Comparison of ENCODE assay signal across 9 mouse cellular contexts in genomic region chr12:10514278-10514677, GRCm38 (mm10).
DNase-seq lines count a peak whose midpoint lies in the region; TF ChIP-seq lines count a peak whose summit lies in the region.
"Had no signal": no experiment of that assay in that cellular context is flagged by ENCODE, and none has a peak within 500 bp of the region (broad histone marks: within the 10 kb centered on the region; RNA-seq: fewer than 3 reads in every experiment).

No protein-coding gene starts in this region.

- H3K79me2 ChIP-seq in C2C12 (ENCODE audit: control insufficient read depth, insufficient read depth): no peaks in the 10 kb centered on the region

- no peaks in the 10 kb centered on the region for H3K4me1 ChIP-seq in heart, embryonic 10.5 days
- H3K4me1 ChIP-seq in cerebellum, adult 2 months (ENCODE audit: control insufficient read depth, insufficient read depth, low read length): no peaks in the 10 kb centered on the region
- H3K4me1 ChIP-seq: embryonic facial prominence, embryonic 12.5 days had no signal

- H3K27ac ChIP-seq in heart, embryonic 10.5 days: no peak overlapping the region
- H3K27ac ChIP-seq in cerebellum, adult 2 months (ENCODE audit: insufficient read depth, low read length): no peak overlapping the region
- H3K27ac ChIP-seq: embryonic facial prominence, embryonic 12.5 days had no signal

- peak; percentile 98 for DNase-seq in heart, adult 11 months
- no peak for DNase-seq in heart, embryonic 10.5 days (ENCODE audit: low spot score)
- DNase-seq in fibroblast of lung, adult 2 months (ENCODE audit: low read depth): peak; percentile 96
- peak; percentile 7 for DNase-seq in kidney, adult 18-20 months
- DNase-seq in liver: no peak
- no peak for DNase-seq in spleen, postnatal 4 days (ENCODE audit: low spot score in 2 of 2)
- no peak for DNase-seq in cerebellum, adult 2 months

- TF ChIP-seq CTCF in C2C12 (IDR thresholded peaks at IDR 0.05; ENCODE audit: control insufficient read depth, insufficient read depth, insufficient read length): no peak
- no peak for TF ChIP-seq CTCF in cerebellum, adult 2 months (IDR thresholded peaks at IDR 0.05; ENCODE audit: borderline replicate concordance, insufficient read depth, low read depth, low read length)

- H3K27me3 ChIP-seq in heart, embryonic 10.5 days (ENCODE audit: insufficient read depth, poor library complexity, severe bottlenecking): no peaks in the 10 kb centered on the region
- H3K27me3 ChIP-seq in C2C12 (ENCODE audit: control insufficient read depth, insufficient read depth, insufficient read length): no peaks in the 10 kb centered on the region
- no peaks in the 10 kb centered on the region for H3K27me3 ChIP-seq in cerebellum, adult 2 months (ENCODE audit: control insufficient read depth, insufficient read depth, low read length)
- H3K27me3 ChIP-seq: embryonic facial prominence, embryonic 12.5 days had no signal

- H3K79me3 ChIP-seq in C2C12 (ENCODE audit: low read depth): no peaks in the 10 kb centered on the region

- H3K4me3 ChIP-seq in heart, embryonic 10.5 days: no peak overlapping the region
- H3K4me3 ChIP-seq in C2C12 (ENCODE audit: insufficient read depth, poor library complexity, severe bottlenecking): no peak overlapping the region
- H3K4me3 ChIP-seq in cerebellum, adult 2 months (replicated peaks; ENCODE audit: insufficient read depth, low read depth, low read length): no peak overlapping the region
- H3K4me3 ChIP-seq: embryonic facial prominence, embryonic 12.5 days had no signal

- 78% methylated on average over 8 of the region's 8 CpGs for WGBS in heart, embryonic 10.5 days
- WGBS in cerebellum, adult 2 months: 69% methylated on average over 8 of the region's 8 CpGs

- no peaks in the 10 kb centered on the region for H3K9me3 ChIP-seq in heart, embryonic 10.5 days
- H3K9me3 ChIP-seq: embryonic facial prominence, embryonic 12.5 days had no signal

- no peaks in the 10 kb centered on the region for H3K36me3 ChIP-seq in heart, embryonic 10.5 days
- H3K36me3 ChIP-seq in C2C12 (ENCODE audit: control insufficient read depth, insufficient read depth): no peaks in the 10 kb centered on the region
- H3K36me3 ChIP-seq: embryonic facial prominence, embryonic 12.5 days had no signal

- no peak for TF ChIP-seq POLR2A in cerebellum, adult 2 months (IDR thresholded peaks at IDR 0.05; ENCODE audit: borderline replicate concordance, insufficient read depth, low read length)

- no peak overlapping the region for H3ac ChIP-seq in C2C12 (ENCODE audit: control insufficient read depth, insufficient read length, low read depth)

TF ChIP-seq in C2C12, 6 proteins besides CTCF, POLR2A, EP300 and RAD21:
- TF ChIP-seq MAX (IDR thresholded peaks at IDR 0.05) (no peak), MYOG (IDR thresholded peaks at IDR 0.05; ENCODE audit: control insufficient read depth, extremely low read depth, insufficient read length) (no peak), MYOD1 (IDR thresholded peaks at IDR 0.05; ENCODE audit: control insufficient read depth, insufficient read length, low read depth) (peak; percentile 92), USF1 (IDR thresholded peaks at IDR 0.05; ENCODE audit: low read depth) (peak; percentile 65), FOSL1 (IDR thresholded peaks at IDR 0.05; ENCODE audit: insufficient read depth, low read length, poor library complexity, severe bottlenecking) (peak; percentile 48), CEBPB (IDR thresholded peaks at IDR 0.05; ENCODE audit: low read depth) (peak; percentile 68)
TF ChIP-seq in C2C12: peak in this region for 4.

Comparison
In these comparisons a context has a peak if more than half of its experiments do, and no peak if none do; other contexts are left out.
1. DNase-seq: peak in heart, adult 11 months (single experiment), fibroblast of lung, adult 2 months (single experiment) and kidney, adult 18-20 months (single experiment); none in heart, embryonic 10.5 days (single experiment), liver (single experiment), spleen, postnatal 4 days (0 of 2) and cerebellum, adult 2 months (0 of 2).